Mouse (Mus musculus) megakaryocyte-erythroid progenitor cell, adult 5-6 weeks (primary cell): ENCODE measurements around the gene Kdf1. TPM values are rescaled to one million over a fixed set of nuclear protein-coding genes. Genes with fewer than 3 reads are reported as not detected.

Experiments
- ATAC-seq: replicated peaks from 2 replicates; pipeline ENCODE4 v1.8.0; 2016; ENCODE audit warnings: mild to moderate bottlenecking, inconsistent platforms; ENCODE audit not compliant: severe bottlenecking, poor library complexity, low FRiP score, low TSS enrichment
- total RNA-seq, 2 experiments: library from RNA; stranded (forward) in 1 of 2; stranded (reverse) in 1 of 2; fragments of 200-1000, 215-1000 nt in 1 of 2; fragments of >200 nt in 1 of 2; fragmentation: Nextera tagmentation in 1 of 2; gene quantifications; 2 replicates each; pipeline ENCODE4 v1.2.3; 2014 to 2017

The Kdf1 gene
- total RNA-seq (2014; fragmentation: Nextera tagmentation) (not detected in 2 replicates), total RNA-seq (2017) (not detected in 2 replicates)

- ATAC-seq: no peak
Observed at GRCm38 (mm10) chr4:133518601-133519368, at the start of gene Kdf1. Gene Kdf1, plus strand, starts transcription at chr4:133518963.

- 0 out of 2 replicates have a peak, but pooled peaks have one; percentile 29 for ATAC-seq
Observed at GRCm38 (mm10) chr4:133469122-133469521, 49.6 kb upstream of the Kdf1 start.

DNA sequence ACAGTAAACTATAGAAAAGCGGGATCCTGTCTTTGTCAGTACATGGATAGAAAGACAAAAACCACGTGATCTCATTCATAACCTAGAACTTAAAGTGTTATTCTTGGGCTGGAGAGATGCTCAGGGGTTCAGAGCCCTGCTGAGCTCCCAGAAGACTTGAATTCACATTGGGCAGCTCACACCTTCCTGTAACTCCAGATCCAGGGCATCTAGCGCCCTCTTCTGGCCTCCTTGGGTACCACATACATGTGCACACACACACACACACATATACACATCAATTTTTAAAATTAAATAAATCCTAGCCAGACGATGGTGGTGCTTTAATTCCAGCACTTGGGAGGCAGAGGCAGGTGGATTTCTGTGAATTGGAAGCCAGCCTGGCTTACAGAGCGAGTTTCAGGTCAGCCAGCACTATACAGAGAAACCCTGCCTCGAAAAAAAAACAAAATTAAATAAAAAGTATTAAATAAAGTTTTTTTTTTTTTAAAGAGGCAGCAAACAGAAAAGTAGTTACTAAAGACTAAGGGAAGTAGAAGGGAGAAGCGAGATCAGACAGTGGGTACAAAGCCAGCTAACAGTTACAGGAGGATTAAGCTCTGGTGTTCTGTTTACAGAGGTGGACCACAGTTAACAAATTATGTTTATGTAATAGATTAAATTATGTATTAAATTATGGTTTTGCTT, 47.5 kb upstream of the Kdf1 start:
- no peak for ATAC-seq

GRCm38 (mm10) chr4:133473833-133474232, 44.9 kb upstream of the Kdf1 start:
- no peak for ATAC-seq

GRCm38 (mm10) chr4:133479458-133480184, 39.1 kb upstream of the Kdf1 start, which contains the start of gene Tent5b:
Gene Tent5b, plus strand, starts transcription at chr4:133480132.
- peak; percentile 98 for ATAC-seq

DNA sequence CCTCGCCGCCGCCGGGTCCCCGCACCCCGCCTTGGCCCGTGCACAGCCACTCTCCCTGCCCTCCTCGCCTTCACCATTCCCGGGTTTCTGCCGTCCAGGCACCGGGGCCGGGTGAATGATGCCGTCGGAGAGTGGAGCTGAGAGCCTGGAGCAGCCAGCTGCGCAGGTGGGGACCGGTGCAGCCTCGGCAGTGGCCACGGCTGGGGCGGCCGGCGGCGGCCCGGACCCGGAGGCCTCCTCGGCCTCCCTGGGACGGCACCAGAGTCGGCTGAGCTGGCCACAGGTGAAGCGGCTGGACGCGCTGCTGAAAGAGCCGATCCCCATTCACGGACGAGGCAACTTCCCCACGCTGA, 38.6 kb upstream of the Kdf1 start:
- ATAC-seq: no peak

- ATAC-seq: no peak
Observed at GRCm38 (mm10) chr4:133480754-133481153, 38.0 kb upstream of the Kdf1 start.

GRCm38 (mm10) chr4:133481488-133481887, 37.3 kb upstream of the Kdf1 start:
- ATAC-seq: no peak

GRCm38 (mm10) chr4:133482479-133482878, 36.3 kb upstream of the Kdf1 start:
- ATAC-seq: no peak

DNA sequence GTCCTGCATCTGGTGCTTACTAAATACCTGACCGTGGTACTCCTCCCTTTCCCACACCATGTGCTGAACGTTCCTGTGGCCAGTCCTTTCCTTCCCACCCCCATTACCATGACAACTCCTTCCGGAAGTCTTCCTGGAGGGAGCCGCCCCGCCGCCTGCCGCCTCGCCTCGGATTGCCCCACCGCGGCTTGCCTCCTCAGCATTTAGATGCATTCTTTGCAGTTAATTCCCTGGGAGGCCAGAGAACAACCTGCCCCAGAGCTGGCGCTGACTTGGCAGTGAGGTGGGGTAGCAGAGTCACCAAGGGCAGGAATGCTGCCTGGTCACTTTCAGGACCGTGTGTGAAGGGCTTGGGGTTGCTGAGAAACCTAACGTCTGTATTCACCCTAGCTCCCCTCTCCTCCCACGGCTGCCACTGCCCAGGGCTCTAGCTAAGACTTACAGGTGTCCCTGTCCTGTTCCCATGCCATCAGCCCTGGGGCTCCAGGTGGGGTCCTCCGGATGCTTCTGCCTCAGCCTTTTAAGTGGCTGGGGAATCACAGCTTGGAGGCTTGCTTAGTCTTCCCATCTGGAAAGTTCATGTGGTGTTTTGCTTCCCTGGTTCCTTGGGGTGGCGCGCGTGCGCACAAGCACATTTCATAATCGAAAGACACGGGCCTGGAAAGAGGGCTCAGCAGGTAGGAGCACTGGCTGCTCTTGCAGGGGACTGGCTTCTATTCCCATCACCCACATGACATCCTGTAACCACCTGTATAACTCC, 34.3 kb upstream of the Kdf1 start:
- ATAC-seq: no peak

- ATAC-seq: no peak
Observed at GRCm38 (mm10) chr4:133485691-133486425, 32.9 kb upstream of the Kdf1 start.

DNA sequence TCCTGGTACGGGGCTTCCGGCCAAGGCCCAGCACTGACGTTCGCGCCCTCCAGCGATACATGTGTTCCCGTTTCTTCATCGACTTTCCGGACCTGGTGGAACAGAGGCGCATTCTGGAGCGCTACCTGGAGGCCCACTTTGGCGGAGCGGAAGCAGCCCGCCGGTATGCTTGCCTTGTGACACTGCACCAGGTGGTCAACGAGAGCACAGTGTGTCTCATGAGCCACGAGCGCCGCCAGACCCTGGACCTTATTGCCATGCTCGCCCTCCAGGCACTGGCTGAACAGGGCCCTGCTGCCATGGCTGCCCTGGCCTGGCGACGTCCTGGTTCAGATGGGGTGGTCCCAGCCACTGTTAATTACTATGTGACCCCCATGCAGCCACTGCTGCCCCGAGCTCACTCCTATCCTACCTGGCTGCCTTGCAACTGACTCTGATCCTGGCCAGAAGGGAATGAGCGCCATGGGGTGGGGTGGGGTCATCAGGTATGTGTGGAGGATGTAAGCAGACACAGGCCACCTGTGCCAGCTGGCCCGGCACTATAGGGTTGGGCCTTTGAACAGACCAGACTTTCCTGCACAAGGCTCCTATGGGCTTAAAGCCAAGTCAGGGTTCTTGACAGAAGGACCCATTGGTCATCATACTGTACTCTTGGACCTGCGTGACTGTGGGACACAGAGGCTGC, 31.9 kb upstream of the Kdf1 start:
- ATAC-seq: no peak

GRCm38 (mm10) chr4:133488619-133489392, 30.0 kb upstream of the Kdf1 start:
- peak; percentile 32; the same call in 1 of the 2 replicates for ATAC-seq

GRCm38 (mm10) chr4:133489489-133490245, 29.1 kb upstream of the Kdf1 start:
- no peak for ATAC-seq

GRCm38 (mm10) chr4:133491800-133492199, 27.0 kb upstream of the Kdf1 start:
- no peak for ATAC-seq

- ATAC-seq: peak; percentile 25; the same call in 1 of the 2 replicates
Observed at GRCm38 (mm10) chr4:133493895-133494294, 24.9 kb upstream of the Kdf1 start.

DNA sequence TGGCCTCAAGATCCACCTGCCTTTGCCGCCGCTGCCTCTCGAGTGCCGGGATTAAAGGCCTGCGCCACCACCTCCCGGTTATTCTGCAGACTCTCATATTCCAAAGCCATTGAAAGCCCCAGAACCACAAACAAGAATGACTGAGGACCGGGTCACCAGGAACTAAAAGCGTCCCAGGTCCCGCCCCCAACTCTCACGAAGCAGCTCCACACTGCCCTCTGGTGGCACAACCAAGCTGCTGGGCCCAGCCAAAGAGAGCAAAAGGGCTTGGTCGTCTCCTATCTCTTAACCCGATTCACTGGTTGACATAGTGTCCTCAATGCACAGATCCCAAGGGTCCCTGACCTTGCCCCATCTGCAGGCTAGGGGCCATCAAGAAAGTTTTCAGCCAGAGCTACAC, 24.3 kb upstream of the Kdf1 start:
- peak; percentile 70 for ATAC-seq
